Mouse (Mus musculus) cortical plate, adult 2 months (tissue): Measurements from ENCODE around the gene Akap6.

Source experiments
- CTCF ChIP-seq: fragments of 200-500 bp; IDR thresholded peaks from 2 replicates; pipeline ENCODE4 v1.5.1; 2011; ENCODE audit warnings: mild to moderate bottlenecking, control low read depth, low read length; ENCODE audit not compliant: insufficient read depth; ENCODE audit errors: extremely low read depth
- POLR2A ChIP-seq: fragments of 200-500 bp; IDR thresholded peaks from 2 replicates; pipeline ENCODE4 v1.6.1; 2011; ENCODE audit warnings: mild to moderate bottlenecking, low read length, control low read depth; ENCODE audit not compliant: insufficient read depth; ENCODE audit errors: extremely low read depth

DNA sequence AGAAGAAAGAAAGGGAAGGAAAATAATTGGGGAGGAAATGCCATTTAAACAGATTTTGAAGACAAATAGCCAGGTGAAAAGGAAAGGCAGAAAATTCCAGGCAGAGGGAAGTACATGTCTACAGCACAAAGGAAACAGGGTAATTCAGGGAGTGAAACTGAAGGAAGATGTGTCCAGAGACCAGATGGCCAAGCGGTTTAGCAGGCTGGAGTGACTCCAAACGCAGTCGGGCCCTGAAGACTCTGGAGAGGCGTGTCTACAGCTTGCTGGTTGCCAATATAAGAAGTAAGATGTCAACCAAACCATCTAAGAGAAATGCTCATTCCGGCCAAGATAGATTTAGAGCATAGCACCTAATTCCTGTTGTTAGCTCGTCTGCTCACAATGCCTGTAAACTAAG is 292.6 kb downstream of the Akap6 start:
- TF ChIP-seq CTCF, result no peak
- TF ChIP-seq POLR2A, result no peak
